Mouse (Mus musculus) cerebellum, adult 9-11 months (tissue): ENCODE results near the gene Fam8a1.

Experiments
- DNase-seq: peaks from one replicate; pipeline ENCODE4 v3.0.0; 2022

The Fam8a1 gene

GRCm38 (mm10) chr13:46669048-46669619 lies at the start of gene Fam8a1:
Gene Fam8a1, plus strand, starts transcription at chr13:46669522.
- peak; percentile 86 for DNase-seq

GRCm38 (mm10) chr13:46619633-46620032 lies 49.7 kb upstream of the Fam8a1 start:
- no peak for DNase-seq

GRCm38 (mm10) chr13:46620964-46621757 lies 48.2 kb upstream of the Fam8a1 start:
- no peak for DNase-seq

- no peak for DNase-seq
These were observed 42.7 kb upstream of the Fam8a1 start for GRCm38 (mm10) chr13:46626608-46627007.

- DNase-seq: peak; percentile 10
These were observed 41.5 kb upstream of the Fam8a1 start for GRCm38 (mm10) chr13:46627841-46628240.

- no peak for DNase-seq
These were observed 39.9 kb upstream of the Fam8a1 start for GRCm38 (mm10) chr13:46629391-46629790.

- DNase-seq: no peak
These were observed 36.5 kb upstream of the Fam8a1 start for GRCm38 (mm10) chr13:46632796-46633195.

GRCm38 (mm10) chr13:46633320-46634132 lies 35.8 kb upstream of the Fam8a1 start:
- DNase-seq: peak; percentile 23

- DNase-seq: no peak
These were observed 35.2 kb upstream of the Fam8a1 start for GRCm38 (mm10) chr13:46634133-46634488.

GRCm38 (mm10) chr13:46640608-46641468 lies 28.5 kb upstream of the Fam8a1 start:
- no peak for DNase-seq

- no peak for DNase-seq
These were observed 27.0 kb upstream of the Fam8a1 start for GRCm38 (mm10) chr13:46642318-46642717.

GRCm38 (mm10) chr13:46644175-46644574 lies 25.1 kb upstream of the Fam8a1 start:
- no peak for DNase-seq

GRCm38 (mm10) chr13:46645476-46645875 lies 23.8 kb upstream of the Fam8a1 start:
- DNase-seq: no peak

- no peak for DNase-seq
These were observed 17.5 kb upstream of the Fam8a1 start for GRCm38 (mm10) chr13:46651853-46652252.

GRCm38 (mm10) chr13:46652671-46653070 lies 16.7 kb upstream of the Fam8a1 start:
- DNase-seq: no peak

GRCm38 (mm10) chr13:46653671-46654070 lies 15.7 kb upstream of the Fam8a1 start:
- no peak for DNase-seq

GRCm38 (mm10) chr13:46654566-46654965 lies 14.8 kb upstream of the Fam8a1 start:
- no peak for DNase-seq

- no peak for DNase-seq
These were observed 10.1 kb upstream of the Fam8a1 start for GRCm38 (mm10) chr13:46659211-46659610.

GRCm38 (mm10) chr13:46663461-46663964 lies 5.8 kb upstream of the Fam8a1 start:
- no peak for DNase-seq

- DNase-seq: peak; percentile 24
These were observed 424 bp downstream of the Fam8a1 start for GRCm38 (mm10) chr13:46669620-46670271.

GRCm38 (mm10) chr13:46670514-46670913 lies 1.2 kb downstream of the Fam8a1 start:
- no peak for DNase-seq

GRCm38 (mm10) chr13:46674601-46675000 lies 5.3 kb downstream of the Fam8a1 start:
- DNase-seq: no peak
